8 mouse cellular contexts compared by ENCODE assay signal in the genomic region with DNA sequence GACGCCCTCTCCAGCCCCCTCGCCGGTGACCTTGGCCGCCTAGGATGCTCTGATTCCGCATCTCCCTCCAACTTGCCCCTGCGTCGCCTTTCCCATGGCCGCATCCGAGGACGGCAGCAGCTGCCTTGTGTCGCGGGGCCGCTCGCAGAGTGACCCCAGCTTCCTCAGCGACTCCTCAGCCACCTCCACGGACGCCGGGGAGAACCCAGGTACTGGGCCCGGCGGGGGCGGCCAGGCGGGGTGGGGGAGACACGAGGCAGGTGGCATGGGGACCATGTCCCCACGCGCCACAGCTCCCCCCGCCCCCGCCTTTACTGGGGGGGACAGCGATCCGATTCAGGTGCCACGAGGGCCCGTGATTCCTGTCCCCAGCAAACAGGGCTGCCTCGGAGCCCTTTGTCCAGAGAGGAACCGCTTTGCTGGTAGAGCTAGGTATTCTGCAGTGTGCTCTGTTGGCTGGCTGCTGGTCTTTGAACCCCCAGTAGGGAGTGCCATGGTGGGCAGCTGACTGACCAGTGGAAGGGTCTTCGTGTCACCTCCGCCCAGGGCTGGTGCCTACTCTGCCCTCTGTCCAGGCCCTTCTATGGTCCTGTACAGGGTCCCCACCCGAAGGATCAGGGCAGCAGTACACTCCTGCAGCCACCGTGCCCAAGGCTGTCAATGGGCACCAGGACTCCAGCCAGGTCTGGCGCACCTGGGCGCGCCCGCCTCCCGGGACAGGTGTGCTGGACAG. TPM values are rescaled to one million over a fixed set of nuclear protein-coding genes. Genes with fewer than 3 reads are reported as not detected.
DNase-seq lines count a peak whose midpoint lies in the region; ATAC-seq and TF ChIP-seq lines count a peak whose summit lies in the region.

No protein-coding gene starts in this region.

- H3K4me2 ChIP-seq in kidney, embryonic 16.5 days (replicated peaks; ENCODE audit: low read depth, low read length) = peak overlapping the region; percentile 49
- H3K4me2 ChIP-seq in forebrain, embryonic 15.5 days (replicated peaks) = peak overlapping the region; percentile 96
- peak overlapping the region; percentile 93 for H3K4me2 ChIP-seq in midbrain, embryonic 14.5 days (ENCODE audit: low read length)

- no peak for TF ChIP-seq CTCF in thymus, adult 2 months (IDR thresholded peaks at IDR 0.05; ENCODE audit: borderline replicate concordance, control insufficient read depth, extremely low read depth, insufficient read depth, low read length, poor library complexity)

- H3K27ac ChIP-seq in kidney, embryonic 16.5 days (ENCODE audit: low read length) = no peak overlapping the region
- peak overlapping the region; percentile 80 for H3K27ac ChIP-seq in forebrain, embryonic 15.5 days (replicated peaks)
- peak overlapping the region; percentile 85 for H3K27ac ChIP-seq in midbrain, embryonic 14.5 days (replicated peaks; ENCODE audit: low read depth, low read length)
- no peak overlapping the region for H3K27ac ChIP-seq in thymus, adult 2 months (ENCODE audit: control insufficient read depth, insufficient read depth, low read length)

- 8% methylated on average over 42 of the region's 42 CpGs for WGBS in kidney, embryonic 16.5 days
- 10% methylated on average over 42 of the region's 42 CpGs for WGBS in forebrain, embryonic 15.5 days
- 11% methylated on average over 41 of the region's 42 CpGs for WGBS in midbrain, embryonic 14.5 days
- WGBS in thymus, adult 2 months = 15% methylated on average over 42 of the region's 42 CpGs

- peaks cover 26% of the 10 kb centered on the region for H3K27me3 ChIP-seq in kidney, embryonic 16.5 days (ENCODE audit: insufficient read depth, low read length)
- H3K27me3 ChIP-seq in forebrain, embryonic 15.5 days = no peaks in the 10 kb centered on the region
- H3K27me3 ChIP-seq in midbrain, embryonic 14.5 days (ENCODE audit: control insufficient read depth, insufficient read depth, low read length) = no peaks in the 10 kb centered on the region
- no peaks in the 10 kb centered on the region; the same call in 1 of the 2 replicates for H3K27me3 ChIP-seq in thymus, adult 2 months (ENCODE audit: control insufficient read depth, insufficient read depth, low read length)

- H3K9ac ChIP-seq in kidney, embryonic 16.5 days (replicated peaks; ENCODE audit: low read length) = 0 out of 2 replicates have a peak overlapping the region, but pooled peaks have one; percentile 4
- peak overlapping the region; percentile 95 for H3K9ac ChIP-seq in forebrain, embryonic 15.5 days (replicated peaks)
- H3K9ac ChIP-seq in midbrain, embryonic 14.5 days (replicated peaks; ENCODE audit: low read length) = peak overlapping the region; percentile 97

- no peaks in the 10 kb centered on the region for H3K36me3 ChIP-seq in kidney, embryonic 16.5 days (ENCODE audit: insufficient read depth, low read length)
- H3K36me3 ChIP-seq in forebrain, embryonic 15.5 days = no peaks in the 10 kb centered on the region
- H3K36me3 ChIP-seq in midbrain, embryonic 14.5 days (ENCODE audit: control insufficient read depth, insufficient read depth, low read length) = peaks cover 6% of the 10 kb centered on the region; the same call in 1 of the 2 replicates
- no peaks in the 10 kb centered on the region for H3K36me3 ChIP-seq in thymus, adult 2 months (ENCODE audit: control insufficient read depth, insufficient read depth, low read length)

- H3K4me1 ChIP-seq in kidney, embryonic 16.5 days (ENCODE audit: insufficient read depth, low read length) = 0 out of 2 replicates have a peak, but pooled peaks cover 3% of the 10 kb centered on the region
- peaks cover 28% of the 10 kb centered on the region for H3K4me1 ChIP-seq in forebrain, embryonic 15.5 days
- peaks cover 25% of the 10 kb centered on the region for H3K4me1 ChIP-seq in midbrain, embryonic 14.5 days (ENCODE audit: control insufficient read depth, insufficient read depth, low read length)
- no peaks in the 10 kb centered on the region for H3K4me1 ChIP-seq in thymus, adult 2 months (replicated peaks; ENCODE audit: control insufficient read depth, insufficient read depth, low read length)

- peak overlapping the region; percentile 31 for H3K4me3 ChIP-seq in kidney, embryonic 16.5 days (ENCODE audit: low read length)
- H3K4me3 ChIP-seq in forebrain, embryonic 15.5 days = peak overlapping the region; percentile 83
- peak overlapping the region; percentile 73 for H3K4me3 ChIP-seq in midbrain, embryonic 14.5 days (replicated peaks; ENCODE audit: low read depth, low read length)
- H3K4me3 ChIP-seq in thymus, adult 2 months (ENCODE audit: control insufficient read depth, insufficient read depth, low read length) = no peak overlapping the region

- no peak for TF ChIP-seq POLR2A in thymus, adult 2 months (IDR thresholded peaks at IDR 0.05; ENCODE audit: control insufficient read depth, extremely low read depth, insufficient read depth, low read length, poor library complexity)

- no peak for ATAC-seq in kidney, embryonic 16.5 days (ENCODE audit: low FRiP score, low TSS enrichment)
- peak; percentile 30 for ATAC-seq in forebrain, embryonic 15.5 days (replicated peaks)
- ATAC-seq in midbrain, embryonic 14.5 days (ENCODE audit: low FRiP score, low TSS enrichment) = peak; percentile 25

- no peaks in the 10 kb centered on the region for H3K9me3 ChIP-seq in kidney, embryonic 16.5 days (ENCODE audit: low read length)
- no peaks in the 10 kb centered on the region for H3K9me3 ChIP-seq in forebrain, embryonic 15.5 days
- no peaks in the 10 kb centered on the region for H3K9me3 ChIP-seq in midbrain, embryonic 14.5 days (ENCODE audit: control insufficient read depth, low read length)

- no peak for DNase-seq in kidney, adult 9 months
- peak; percentile 64 to 66 for DNase-seq in cerebellum, postnatal 25 days
- DNase-seq in midbrain, embryonic 14.5 days = peak; percentile 61
- no peak for DNase-seq in testis, postnatal 10 days (ENCODE audit: low spot score)
- DNase-seq in spleen, postnatal 4 days (ENCODE audit: low spot score in 2 of 2) = no peak
- no peak for DNase-seq in thymus, adult 2 months

RNA-seq across cellular contexts. Expression of a gene that starts 23.7 kb away (rescaled TPM):
- 0.63 and 0.71 TPM in 2 replicates for polyA plus RNA-seq in kidney, embryonic 16.5 days (2015; fragmentation: Nextera tagmentation; extraction: Ambion mirVana)
- polyA plus RNA-seq in forebrain, embryonic 15.5 days (2015; fragmentation: Nextera tagmentation; extraction: Ambion mirVana) = 53.9 and 57.5 TPM in 2 replicates
- 62.5 and 79.2 TPM in 2 replicates for polyA plus RNA-seq in midbrain, embryonic 14.5 days (2014; fragmentation: Nextera tagmentation; extraction: Ambion mirVana)
- 0.10 and 0.32 TPM in 2 replicates for polyA plus RNA-seq in thymus, adult 2 months (2012; rRNA removed)

Comparison
In these comparisons a context has a peak if more than half of its experiments do, and no peak if none do; other contexts are left out.
1. H3K27ac ChIP-seq: peak in forebrain, embryonic 15.5 days (single experiment) and midbrain, embryonic 14.5 days (single experiment); none in kidney, embryonic 16.5 days (single experiment) and thymus, adult 2 months (single experiment).
2. H3K9ac ChIP-seq: peak in every context shown above with its lines; median percentile 97 in midbrain, embryonic 14.5 days; 95 in forebrain, embryonic 15.5 days; 4 in kidney, embryonic 16.5 days.
3. DNase-seq: peak in cerebellum, postnatal 25 days (2 of 2) and midbrain, embryonic 14.5 days (single experiment); none in kidney, adult 9 months (single experiment), testis, postnatal 10 days (single experiment), spleen, postnatal 4 days (0 of 2) and thymus, adult 2 months (single experiment).
4. RNA of a gene that starts 23.7 kb away (polyA plus RNA-seq): 62.5 to 79.2 TPM in midbrain, embryonic 14.5 days and 53.9 to 57.5 TPM in forebrain, embryonic 15.5 days; 0.63 to 0.71 TPM in kidney, embryonic 16.5 days and 0.10 to 0.32 TPM in thymus, adult 2 months; every median in the first group is over 10 times any median in the second.
5. Peak in every context shown above with its lines, with median percentiles within 50 percentile points of each other: H3K4me2 ChIP-seq.